Mouse (Mus musculus) B cell, adult 2 months (primary cell): ENCODE data around the gene Klhl8.

Source experiments
- DNase-seq, 2 experiments: peaks; one replicate each; pipeline ENCODE4 v3.0.0; 2022

Klhl8 gene

DNA sequence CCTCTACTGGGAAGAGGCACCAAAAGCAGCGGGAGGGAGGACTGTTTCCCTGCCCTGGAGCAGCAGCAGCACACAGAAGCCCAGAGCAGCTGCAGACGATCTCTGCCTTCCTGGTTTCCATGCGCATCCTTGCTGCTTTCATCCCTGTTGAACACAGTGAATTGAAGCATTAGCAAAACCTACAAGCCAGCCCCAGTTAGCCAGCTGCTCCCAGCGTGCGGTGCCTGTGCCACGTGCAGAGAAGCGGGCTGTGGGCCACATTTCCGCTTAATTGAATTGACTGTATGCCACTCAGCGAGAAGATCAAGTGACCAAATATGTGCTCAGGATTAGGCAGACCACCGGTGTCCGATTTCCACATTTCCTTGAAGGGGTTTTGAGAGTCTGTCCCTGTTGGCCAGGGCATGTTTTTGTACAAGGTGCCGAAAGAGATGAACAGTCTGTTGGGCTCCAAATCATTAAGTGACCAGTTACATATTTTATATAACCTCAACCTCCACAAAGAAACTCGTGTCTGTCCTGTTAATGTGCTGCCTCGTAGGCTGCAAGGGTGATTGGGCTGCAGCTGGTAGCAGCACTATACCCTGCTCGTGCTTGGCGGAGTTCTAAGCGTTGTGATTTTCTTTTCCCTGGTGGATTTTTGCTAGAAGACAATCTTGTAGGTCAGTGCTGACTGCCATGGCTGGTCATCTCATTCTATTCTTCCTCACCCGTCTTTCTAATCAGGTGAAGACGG is 65.5 kb downstream of the Klhl8 start:
- no peak for DNase-seq

DNA sequence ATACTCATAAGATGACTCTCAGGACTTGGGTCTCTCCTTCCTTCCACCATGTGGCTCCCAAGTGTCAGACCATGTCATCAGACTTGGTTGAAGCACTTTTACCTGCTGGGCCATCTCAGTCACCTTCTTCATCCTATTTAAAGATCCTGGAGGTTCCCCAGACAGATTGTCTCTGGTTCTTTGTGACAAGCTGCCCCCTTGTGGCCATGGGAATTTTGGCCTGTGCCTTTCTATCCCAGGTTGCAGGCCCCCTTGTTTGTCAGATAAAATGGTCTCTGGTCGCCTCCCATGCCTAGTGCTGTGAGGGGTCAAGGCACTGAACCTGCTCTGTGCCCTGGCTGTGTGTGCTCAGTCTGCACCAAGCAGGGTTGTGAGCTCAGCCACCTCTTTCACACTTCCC is 67.1 kb downstream of the Klhl8 start:
- peak; percentile 58 to 59 for DNase-seq

DNA sequence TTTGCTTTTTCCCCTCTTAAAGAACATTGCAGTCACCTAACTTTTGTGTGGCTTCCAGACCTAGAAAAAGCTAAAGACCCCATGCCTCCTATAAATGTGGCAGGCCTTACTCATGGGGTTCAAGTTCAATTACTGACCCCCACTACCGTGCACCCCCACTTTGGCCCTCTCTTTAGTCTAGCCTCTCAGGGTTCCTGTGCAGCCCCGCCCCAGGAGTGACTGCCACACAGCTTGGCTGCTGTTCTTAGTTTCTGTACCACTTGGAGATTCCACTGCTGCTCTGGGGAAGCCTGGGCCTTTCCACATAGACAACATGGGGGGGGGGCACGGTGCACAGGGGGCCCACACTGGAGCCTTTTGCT is 71.8 kb downstream of the Klhl8 start:
- no peak for DNase-seq

DNA sequence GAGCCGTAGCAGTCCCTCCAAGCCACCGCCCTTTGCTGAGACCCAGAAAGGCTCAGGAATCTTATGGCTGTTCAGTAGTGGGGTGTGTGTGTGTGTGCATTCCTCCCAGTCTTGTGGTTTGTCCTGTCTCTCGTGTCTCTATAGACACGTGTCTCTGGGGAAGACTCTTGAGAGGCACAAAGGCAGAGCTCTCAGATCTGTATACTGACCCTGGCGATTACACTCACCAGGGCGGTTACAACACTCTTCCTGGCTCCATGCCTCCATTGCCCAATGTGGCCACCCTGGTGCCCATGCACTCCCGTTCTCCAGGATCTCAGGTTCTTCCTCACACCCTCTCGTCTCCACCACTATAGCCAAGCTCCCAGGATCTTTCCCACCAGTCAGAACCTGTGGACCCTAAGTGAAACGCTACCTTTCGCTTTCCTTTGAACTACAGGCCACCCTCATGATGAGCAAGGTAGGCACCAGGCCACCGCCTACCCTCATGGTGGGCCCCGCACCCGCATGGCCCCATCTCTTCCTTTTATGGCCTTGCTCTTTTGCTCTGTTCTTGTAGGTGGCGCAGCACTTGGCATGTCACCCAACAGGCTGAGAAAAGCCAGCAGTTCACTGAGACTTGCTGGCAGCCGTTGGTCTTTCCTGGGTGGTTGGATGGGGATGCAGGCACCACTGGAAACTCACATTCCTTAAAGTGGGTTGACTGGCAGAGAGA is 72.4 kb downstream of the Klhl8 start:
- DNase-seq, result no peak

DNA sequence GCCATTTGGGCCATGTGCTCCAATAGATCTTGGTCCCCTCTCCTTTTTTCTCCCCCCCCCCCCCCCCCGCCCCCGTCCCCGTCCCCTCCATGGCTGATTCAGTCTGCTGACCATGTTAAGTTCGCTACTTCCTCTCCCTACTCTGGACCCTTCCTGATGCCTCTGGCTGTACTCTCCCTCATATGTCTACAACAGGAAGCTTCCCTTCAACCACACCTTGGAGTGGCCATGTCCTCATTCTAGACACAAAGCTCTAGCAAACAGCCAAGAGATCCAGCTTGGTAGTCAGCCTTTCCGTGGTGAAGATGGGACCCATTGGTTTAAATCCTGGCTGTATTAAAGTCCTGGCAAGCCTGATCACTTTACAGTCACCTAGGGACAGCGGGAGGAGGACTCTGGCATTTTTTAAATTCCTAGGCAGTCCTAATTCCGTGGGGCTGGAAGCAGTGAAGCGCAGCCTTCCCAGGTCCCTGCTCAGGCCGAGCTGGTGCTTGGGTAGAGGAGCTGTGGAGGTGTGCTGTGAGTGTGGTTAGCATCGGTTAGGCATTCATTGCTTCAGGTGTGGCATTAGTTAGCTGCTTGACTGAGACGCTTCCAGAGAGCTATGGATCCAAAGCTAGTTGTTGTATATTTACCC is 74.8 kb downstream of the Klhl8 start:
- no peak for DNase-seq

DNA sequence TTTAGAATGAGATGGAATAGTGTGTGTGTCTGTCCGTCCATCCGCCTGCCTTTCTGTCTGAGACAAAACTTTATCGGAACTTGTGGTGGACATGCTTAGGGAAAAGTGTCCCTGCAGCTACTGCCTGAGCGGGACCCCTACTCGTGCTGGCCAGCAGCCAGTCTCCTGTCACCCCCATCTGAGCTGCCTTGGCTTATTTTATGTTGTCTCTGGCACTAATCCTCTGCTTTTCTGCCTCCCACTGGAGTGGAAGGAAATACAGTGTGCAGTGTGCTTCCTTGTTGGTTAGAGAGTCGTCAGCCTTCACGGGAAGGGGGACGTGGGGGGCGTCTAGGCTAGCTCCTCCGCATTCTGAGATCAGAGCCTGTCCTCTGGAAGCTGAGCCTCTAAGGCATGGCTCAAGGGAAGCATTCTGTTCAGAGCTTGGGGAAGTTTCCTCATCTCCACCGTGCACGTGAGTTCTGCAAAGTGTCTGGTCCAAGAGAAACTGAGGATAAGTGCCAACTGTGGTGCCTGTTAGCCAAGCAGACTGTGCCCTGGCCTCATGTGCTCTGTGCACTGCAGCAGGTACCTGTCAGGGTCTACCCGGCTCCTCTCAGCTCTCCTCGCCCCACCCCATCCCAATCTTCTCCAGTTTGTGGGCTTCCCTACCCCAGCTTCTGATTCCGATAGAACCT is 75.5 kb downstream of the Klhl8 start:
- DNase-seq, result no peak

DNA sequence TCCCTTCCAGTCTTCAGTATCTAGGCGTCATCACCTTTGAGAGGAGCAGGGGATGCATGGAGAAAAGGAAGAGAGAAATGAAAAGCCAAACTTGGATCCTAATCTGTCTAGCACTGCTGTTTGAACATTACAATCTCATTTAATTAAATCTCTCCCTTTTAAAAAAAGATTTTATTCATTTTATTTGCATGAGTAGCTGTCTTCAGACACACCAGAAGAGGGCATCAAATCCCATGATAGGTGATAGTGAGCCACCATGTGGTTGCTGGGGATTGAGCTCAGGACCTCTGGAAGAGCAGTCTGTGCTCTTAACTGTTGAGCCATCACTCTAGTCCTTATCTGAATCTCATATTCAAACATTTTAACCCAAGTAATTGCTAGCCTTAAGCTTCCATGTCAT is 80.2 kb downstream of the Klhl8 start:
- DNase-seq, result no peak

DNA sequence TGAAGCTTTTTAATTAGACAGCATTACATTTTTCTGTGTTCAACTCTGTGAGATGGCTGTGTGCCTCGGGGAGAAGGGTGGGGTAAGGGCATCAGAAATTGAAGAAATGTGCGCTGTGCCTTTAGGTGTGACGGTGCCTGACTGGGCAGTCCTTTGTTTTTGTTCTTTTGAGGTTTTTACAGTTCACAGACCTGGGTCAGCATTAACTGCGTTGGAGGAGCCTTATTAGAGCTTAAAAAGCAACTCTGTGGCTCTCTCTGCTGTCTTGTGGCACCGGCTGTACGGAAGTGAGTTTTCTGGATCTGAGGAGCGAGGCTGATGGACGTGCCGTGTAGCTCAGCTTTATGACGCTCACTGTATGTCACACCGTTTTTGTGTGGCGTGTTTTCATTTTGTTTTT is 81.9 kb downstream of the Klhl8 start:
- DNase-seq, result no peak

DNA sequence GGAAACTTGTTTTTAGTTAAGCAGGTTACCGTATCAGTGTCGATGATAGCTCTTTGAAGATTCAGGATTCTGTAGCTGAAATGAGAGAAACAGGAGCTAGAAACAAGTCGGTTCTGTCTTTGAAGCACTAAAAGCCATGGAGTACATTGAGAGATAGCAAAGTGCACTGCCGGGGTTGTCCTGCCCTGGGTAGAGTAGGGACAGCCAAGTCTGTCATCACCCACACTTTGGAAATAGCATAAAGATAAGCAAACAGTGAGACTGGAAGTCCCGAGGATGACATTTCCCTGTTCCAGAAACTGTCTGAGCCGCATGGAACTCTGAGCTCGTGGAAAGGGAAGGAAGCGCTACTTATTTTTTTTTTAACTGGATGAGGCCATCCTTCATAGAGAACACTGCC is 82.3 kb downstream of the Klhl8 start:
- no peak for DNase-seq

DNA sequence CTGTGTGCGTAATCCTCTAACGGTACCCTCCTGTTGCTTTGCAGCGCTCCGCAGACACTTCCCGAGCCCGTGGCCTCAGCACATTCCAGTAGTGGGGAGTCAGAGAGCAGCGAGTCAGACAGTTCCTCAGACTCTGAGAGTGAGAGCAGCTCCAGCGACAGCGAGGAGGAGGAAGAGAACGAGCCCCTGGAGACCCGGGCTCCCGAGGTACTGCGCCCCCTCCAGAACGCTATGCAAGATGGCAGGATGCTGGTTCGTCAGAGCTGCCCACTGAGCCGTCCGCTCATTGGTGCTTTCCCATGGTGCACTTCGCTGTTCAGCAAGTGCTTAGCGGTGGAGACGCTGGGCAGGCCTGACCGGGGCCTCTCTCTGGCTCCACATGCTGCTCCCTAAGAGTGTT is 82.8 kb downstream of the Klhl8 start:
- no peak for DNase-seq

DNA sequence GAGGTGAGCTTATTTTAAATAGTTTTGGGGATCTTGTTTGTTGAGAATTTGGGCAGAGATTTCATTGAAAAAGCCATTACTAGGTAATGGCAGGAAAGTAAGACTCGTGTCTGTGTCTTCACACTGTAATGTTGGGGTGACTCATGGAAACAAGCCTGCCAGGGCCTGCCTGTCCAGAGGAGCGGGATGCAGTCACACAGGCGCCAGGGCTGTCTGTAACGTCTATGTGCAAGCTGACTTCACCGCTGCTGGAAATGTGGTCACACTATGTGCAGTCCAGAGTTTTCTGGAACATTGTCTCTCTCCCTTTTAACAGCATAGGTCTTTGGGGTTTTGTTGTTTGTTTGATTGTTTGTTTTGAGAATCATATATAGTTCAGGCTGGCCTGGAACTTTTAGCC is 88.1 kb downstream of the Klhl8 start:
- DNase-seq, result no peak

DNA sequence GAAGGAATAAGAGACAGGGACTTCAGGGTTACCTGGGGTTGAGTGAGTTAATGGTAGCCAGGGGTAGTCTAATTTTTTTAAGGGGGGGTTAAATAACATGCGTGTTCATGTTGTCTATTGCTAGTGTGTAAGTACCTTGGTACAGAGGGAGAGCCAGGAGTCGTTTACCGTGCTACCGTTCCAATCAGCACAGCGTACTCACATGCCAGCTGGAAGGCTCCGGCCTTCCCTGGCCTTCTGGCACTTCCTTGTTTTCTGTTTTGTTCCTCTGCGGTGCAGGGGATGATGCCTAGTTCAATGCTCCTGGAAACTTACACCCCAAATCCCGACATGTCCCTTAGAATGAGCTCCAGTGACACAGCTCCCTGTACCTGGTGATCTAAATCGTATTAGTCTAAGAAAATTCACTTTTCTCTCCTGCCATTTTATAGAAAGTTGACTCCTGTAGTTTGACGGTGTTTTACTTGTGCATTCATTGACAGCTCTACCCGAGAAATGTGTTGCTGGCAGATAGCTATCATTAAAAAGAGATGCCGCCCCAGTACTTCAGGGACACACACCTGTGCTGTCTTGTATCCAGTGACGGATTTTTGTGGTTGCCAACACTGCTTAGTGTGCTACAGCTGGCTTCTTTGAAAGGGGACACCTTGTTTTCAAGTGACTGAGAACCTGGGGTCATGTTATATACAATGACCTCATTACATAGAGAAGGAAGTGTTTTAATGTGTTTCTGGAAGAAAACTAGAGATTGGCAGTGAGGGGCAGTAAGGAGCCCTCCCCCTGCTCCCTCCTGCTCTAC is 89.4 kb downstream of the Klhl8 start:
- DNase-seq, result no peak

DNA sequence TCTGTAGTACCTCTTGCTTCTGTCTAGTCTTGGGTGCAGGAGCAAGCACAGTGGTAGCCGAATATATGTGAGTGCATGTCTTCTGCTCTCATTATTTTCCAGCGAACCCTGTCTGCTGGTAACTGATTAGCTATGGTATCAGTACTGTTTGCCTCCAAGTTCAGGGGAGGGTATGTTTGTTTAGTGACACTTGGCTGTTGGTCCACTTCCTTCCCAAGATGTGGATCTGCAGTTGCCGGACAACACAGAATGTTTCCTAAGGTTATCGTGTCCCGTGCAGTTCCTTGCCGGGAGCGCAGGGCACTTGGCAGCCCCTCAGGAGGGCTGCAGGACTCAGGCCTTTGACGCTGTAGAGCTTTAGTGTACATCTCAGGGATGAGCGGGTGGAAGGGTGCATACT is 90.0 kb downstream of the Klhl8 start:
- DNase-seq, result no peak

DNA sequence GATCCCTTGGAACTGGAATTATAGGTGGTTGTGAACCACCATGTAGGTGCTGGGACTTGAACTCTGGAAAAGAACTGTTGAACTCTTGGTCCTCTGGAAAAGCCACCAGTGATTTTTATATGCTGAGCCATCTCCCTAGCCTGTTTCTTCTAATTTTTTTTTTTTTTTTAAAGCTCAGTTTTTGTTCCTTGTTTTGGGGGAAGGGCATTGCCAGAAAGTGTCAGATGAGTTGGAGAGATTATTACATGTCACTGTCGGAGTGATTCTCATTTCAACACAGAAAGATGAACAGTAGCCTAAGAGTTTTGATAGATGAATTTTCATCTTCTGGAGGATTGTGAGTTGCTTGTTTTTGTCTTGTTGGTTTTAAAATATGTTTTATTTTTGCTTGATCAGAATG is 91.4 kb downstream of the Klhl8 start:
- DNase-seq, result no peak

DNA sequence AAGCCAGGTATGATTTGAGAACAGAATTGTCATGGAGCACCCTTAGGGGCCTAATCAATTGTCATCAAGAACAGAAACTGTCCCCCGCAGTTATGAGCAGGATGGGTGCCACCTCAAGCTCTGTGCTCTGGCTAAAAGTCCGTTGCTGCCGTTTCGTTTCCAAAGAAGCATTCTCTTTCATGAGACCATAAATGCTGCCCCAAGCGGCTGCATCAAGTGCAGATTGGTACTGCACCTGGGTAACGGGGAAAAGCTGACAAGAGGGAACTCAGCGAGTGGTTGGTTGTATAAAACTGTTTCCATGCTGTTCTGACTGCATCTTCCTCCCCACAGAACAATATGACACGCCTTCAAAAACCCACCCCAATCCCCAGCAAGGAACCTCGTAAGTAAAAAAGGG is 92.5 kb downstream of the Klhl8 start:
- no peak for DNase-seq

DNA sequence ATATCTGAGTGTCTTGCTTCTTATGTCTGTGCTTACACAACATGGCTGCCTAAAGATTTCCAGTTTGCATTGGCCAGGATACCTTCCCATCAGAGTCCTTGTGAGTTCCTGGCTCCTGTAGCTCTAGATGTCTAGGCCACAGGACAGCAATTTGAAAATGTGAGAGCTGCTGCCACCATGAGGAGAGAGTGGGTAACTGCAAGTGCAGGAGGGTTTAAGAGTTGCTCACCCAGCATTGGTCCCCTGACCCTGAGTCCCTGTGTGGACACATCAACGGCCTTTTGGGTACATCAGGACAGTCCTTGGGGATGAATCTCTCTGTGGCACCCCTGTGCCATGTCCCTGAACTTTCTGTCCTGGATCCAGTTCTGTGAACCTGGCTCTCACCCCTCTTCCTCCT is 93.3 kb downstream of the Klhl8 start:
- peak; percentile 81 for DNase-seq

DNA sequence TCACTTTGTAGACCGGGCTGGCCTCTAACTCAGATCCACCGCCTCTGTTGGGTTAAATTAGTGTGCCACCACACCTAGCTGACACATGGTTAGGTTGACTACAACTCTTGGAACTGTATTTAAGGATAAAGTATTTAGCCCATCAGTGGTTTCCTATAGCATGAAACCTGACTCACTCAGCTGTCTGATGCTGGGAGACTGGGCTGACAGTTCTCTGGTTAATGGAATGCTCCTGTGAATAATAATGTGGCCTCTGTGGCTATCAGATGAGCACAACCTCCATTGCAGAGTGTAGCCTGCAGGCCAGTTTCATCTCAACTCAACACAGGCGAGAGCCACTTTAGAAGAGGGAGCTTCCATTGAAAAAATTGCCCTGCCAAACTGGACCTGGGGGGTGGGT is 94.3 kb downstream of the Klhl8 start:
- DNase-seq, result no peak

DNA sequence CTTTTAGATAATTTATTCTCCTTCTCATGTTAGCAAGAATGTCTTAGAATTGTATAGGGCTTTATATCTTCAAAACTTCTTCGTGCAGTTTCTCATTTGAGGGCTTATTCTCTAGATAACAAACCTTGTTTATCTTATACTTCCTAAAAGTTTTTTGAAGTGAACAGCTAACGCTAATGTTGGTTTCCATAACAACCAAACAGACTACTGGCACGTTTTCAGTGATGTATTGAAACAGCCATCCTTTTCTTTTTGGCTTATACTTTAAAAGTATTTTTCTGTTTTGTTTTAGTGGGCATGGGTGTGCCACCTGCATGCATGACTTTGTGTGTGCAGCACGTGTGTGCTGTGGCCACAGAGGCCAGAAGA is 95.8 kb downstream of the Klhl8 start:
- no peak for DNase-seq

DNA sequence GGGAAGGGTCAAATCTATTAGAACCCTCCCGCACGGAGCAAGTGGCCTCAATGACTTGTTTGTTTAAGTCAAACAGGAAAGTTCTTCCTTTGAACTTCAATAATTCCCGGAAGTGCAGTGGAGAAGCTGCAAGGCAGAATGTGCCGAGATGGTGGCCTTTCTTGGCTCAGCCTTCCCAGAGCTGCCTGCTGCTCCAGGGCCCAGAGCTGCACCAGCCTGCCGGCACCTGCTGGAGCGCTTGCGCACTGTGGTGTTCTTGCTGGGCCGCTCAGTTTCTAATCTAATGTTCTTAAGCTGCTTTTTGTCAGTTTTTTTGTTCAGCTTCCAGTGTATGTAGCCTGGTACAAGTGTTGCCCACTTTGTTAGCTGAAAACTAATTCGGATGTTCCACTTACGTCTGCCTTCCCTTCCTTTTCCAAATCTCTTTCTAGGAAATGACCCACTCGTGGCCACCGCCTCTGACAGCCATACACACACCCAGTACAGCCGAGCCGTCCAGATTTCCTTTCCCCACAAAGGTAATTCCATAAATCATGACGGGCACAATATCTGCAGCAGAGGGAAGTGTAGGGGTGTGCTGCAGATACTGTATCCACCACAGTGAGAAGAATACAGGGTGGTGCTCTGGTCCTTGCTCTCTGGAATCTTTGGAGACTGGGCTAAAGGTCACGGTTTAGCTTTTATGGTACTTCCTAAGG is 96.4 kb downstream of the Klhl8 start:
- no peak for DNase-seq

DNA sequence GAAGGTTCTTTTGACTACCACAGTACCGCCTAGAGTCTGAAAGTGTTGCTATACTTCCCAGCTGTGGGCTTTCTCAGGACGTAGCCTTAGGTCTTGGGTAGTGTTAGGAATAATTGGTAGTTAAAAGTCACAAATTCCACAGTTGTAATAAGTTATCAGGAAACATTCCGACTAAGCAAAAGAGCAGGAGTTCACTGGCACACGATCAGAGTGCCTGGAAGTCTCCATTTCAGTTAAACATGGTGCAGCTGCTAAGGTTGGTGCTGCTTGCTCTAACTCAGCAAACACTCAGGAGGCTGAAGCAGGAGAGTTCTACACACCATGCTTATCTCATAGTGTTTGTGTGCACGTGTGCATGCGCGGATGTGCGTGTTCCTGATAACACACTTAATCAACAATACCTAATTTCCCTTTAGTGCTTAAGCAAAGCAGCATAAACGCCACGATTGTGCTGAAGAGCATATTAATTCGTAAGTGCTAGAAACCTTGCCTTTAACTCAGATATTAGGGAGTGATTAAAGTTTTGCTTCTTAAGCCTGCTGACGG is 97.0 kb downstream of the Klhl8 start:
- no peak for DNase-seq

DNA sequence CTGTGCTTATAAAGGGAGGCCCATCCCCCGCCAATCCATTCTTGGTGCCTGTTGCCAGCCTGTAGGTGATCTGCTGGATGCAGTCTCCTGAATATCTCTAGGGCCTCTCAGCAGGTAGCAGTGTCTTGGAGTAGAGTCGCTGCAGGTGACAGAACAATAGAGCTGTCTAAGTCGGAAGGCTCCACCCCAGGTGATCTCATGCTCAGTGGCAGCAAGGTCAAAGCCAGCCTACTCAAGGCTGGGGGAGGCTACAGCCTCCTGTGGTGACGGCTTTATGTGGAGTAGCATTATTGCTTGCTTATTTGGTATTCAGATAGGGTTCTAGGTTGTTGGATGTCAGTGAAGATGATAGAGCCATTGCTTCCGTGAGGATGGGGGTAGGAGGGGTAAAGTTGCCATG is 97.8 kb downstream of the Klhl8 start:
- DNase-seq, result no peak
